Mouse (Mus musculus) liver, embryonic 11.5 days (tissue): ENCODE data around the gene Mis18a. TPM values are rescaled to one million over a fixed set of nuclear protein-coding genes. Genes with fewer than 3 reads are reported as not detected.

Source experiments
- ATAC-seq: fragments of 200-750 bp; cut with Nextera tagmentation; replicated peaks from 2 replicates; pipeline ENCODE4 v1.8.0; 2017; ENCODE audit warnings: moderate number of reproducible peaks, mild to moderate bottlenecking, moderate TSS enrichment, moderate library complexity; ENCODE audit not compliant: low FRiP score
- DNase-seq: peaks from one replicate; pipeline ENCODE4 v3.0.0-alpha.2; 2017; ENCODE audit warnings: low spot score
- H3K27ac ChIP-seq: fragments of 300-500 bp; sonication (generic); 2 replicates; pipeline ENCODE4 v1.5.1; 2014; ENCODE audit warnings: mild to moderate bottlenecking, low read depth, low read length, control low read depth
- H3K27me3 ChIP-seq: fragments of 300-500 bp; sonication (generic); replicated peaks from 2 replicates; pipeline ENCODE4 v1.6.1; 2014; ENCODE audit warnings: low read length, mixed read lengths; ENCODE audit not compliant: control insufficient read depth, insufficient read depth
- H3K36me3 ChIP-seq: fragments of 300-500 bp; sonication (generic); 2 replicates; pipeline ENCODE4 v1.6.1; 2014; ENCODE audit warnings: mild to moderate bottlenecking, low read length, moderate library complexity, mixed read lengths; ENCODE audit not compliant: control insufficient read depth, insufficient read depth
- H3K4me1 ChIP-seq: fragments of 300-500 bp; sonication (generic); replicated peaks from 2 replicates; pipeline ENCODE4 v1.6.1; 2014; ENCODE audit warnings: low read length, mixed read lengths; ENCODE audit not compliant: control insufficient read depth, insufficient read depth
- H3K4me2 ChIP-seq: fragments of 300-500 bp; sonication (generic); 2 replicates; pipeline ENCODE4 v1.6.1; 2014; ENCODE audit warnings: mild to moderate bottlenecking, control low read depth, moderate library complexity
- H3K4me3 ChIP-seq: fragments of 300-500 bp; sonication (generic); 2 replicates; pipeline ENCODE4 v1.5.1; 2014; ENCODE audit warnings: low read depth, low read length, control low read depth
- H3K9ac ChIP-seq: fragments of 300-500 bp; sonication (generic); 2 replicates; pipeline ENCODE4 v1.6.1; 2014; ENCODE audit warnings: low read depth, low read length, control low read depth
- H3K9me3 ChIP-seq: fragments of 300-500 bp; sonication (generic); 2 replicates; pipeline ENCODE4 v1.6.1; 2016; ENCODE audit warnings: low read length, inconsistent platforms, mixed read lengths; ENCODE audit not compliant: control insufficient read depth
- WGBS: fragments of 180-500 bp; shearing (Covaris S2); extraction: QIAGEN DNeasy Blood & Tissue Kit; methylation state at CpG from one replicate; pipeline ENCODE4 v1.1.7; 2014; 5-methylcytosine and 5-hydroxymethylcytosine counted together
- polyA plus RNA-seq: library from polyadenylated mRNA; unstranded; fragments of >200 nt; fragmentation: Nextera tagmentation; extraction: Ambion mirVana; gene quantifications from 2 replicates; pipeline ENCODE4 v1.2.1, GENCODE M21; 2014

The Mis18a gene
- polyA plus RNA-seq, 1 experiment from 2014 or later, result 78.1 TPM

DNA sequence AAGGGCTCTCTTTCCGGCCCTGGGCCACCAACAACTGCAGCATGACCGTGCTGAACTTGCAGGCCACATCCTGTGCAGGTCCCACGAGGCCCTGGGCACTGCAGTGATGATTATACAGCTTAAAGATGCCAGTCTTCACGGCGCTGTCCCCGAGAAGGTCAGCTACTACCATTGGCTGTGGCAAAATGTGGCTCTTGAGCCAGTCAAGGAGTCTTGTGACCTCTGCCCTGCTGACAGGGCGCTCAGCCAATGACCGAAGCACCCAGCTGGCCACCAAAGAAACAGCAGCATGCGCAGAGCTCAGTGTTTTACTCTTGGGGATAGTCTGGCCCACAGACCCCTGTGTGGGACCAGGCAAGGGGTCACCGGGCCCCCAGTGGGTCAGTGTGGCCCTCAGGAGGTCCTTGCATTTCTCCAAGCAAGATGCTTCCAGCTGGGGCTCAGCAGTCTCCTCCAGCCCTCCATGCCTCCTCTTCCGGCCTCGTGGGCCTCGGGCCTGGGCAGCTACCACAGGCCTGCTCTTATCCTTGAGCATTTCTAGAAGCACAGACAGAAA is 26.3 kb upstream of the Mis18a start:
- Histone ChIP-seq H3K4me2 (no peak overlapping the region), H3K9me3 (no peaks in the 10 kb centered on the region), H3K27ac (no peak overlapping the region), H3K4me3 (no peak overlapping the region), H3K9ac (no peak overlapping the region), H3K27me3 (no peaks in the 10 kb centered on the region), H3K36me3 (peaks cover 28% of the 10 kb centered on the region), H3K4me1 (peaks cover 18% of the 10 kb centered on the region)
- WGBS, result 90% methylated on average over 13 of the region's 13 CpGs
- ATAC-seq, result no peak
- DNase-seq, result no peak

DNA sequence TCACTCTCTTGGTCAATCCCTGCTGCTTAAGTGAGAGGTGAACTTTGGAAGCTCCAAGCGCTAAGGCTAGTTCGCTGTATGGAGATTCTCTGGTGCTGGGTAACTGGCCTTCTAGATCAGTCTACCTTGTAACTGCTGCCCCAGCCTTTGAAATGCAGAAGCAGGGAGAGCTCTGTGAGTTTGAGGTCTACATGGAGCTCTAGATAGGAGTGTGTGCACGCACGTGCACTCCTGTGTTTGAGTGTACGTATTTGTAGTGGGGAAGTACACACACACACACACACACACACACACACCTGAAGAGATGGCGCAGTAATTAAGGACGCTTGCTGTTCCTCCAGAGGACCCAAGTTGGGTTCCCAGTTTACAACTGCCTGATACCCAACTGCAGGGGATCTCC is 21.0 kb upstream of the Mis18a start:
- peaks cover 37% of the 10 kb centered on the region for H3K4me1 ChIP-seq

DNA sequence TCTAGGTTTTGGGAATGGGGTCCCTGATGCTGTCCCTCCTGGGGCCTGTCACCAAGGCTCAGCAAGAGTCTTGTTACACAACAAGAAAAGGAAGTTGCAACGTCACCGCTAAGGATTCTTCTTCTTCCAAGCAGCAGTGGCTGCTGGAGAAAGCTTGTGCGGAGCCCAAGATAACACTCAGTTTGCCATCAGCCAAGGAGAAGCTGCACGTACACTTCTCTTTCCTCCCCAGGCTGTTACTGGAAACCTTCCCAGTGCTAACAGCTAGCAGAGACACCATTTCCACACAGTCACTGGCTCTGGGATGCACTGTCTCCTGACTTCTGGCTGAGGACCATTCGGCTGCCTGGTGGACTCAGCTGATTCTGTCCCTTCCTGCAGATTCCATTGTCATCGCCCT is 19.9 kb upstream of the Mis18a start:
- Histone ChIP-seq H3K4me1 (peaks cover 41% of the 10 kb centered on the region), H3K27me3 (no peaks in the 10 kb centered on the region), H3K4me3 (no peak overlapping the region), H3K36me3 (peaks cover 13% of the 10 kb centered on the region), H3K27ac (peak overlapping the region; percentile 28; the same call in 1 of the 2 replicates), H3K4me2 (no peak overlapping the region; the same call in 1 of the 2 replicates), H3K9me3 (no peaks in the 10 kb centered on the region), H3K9ac (peak overlapping the region; percentile 20)
- WGBS, result 59% methylated on average over 6 of the region's 6 CpGs
- no peak for ATAC-seq
- DNase-seq, result no peak

More for the DNA sequence above, 21.0 kb upstream of the Mis18a start:
- Histone ChIP-seq H3K4me3 (no peak overlapping the region), H3K9me3 (no peaks in the 10 kb centered on the region), H3K36me3 (peaks cover 16% of the 10 kb centered on the region), H3K4me2 (no peak overlapping the region; the same call in 1 of the 2 replicates), H3K9ac (no peak overlapping the region), H3K27ac (no peak overlapping the region), H3K27me3 (no peaks in the 10 kb centered on the region)
- 86% methylated on average over 7 of the region's 7 CpGs for WGBS
- DNase-seq (no peak), ATAC-seq (no peak)

DNA sequence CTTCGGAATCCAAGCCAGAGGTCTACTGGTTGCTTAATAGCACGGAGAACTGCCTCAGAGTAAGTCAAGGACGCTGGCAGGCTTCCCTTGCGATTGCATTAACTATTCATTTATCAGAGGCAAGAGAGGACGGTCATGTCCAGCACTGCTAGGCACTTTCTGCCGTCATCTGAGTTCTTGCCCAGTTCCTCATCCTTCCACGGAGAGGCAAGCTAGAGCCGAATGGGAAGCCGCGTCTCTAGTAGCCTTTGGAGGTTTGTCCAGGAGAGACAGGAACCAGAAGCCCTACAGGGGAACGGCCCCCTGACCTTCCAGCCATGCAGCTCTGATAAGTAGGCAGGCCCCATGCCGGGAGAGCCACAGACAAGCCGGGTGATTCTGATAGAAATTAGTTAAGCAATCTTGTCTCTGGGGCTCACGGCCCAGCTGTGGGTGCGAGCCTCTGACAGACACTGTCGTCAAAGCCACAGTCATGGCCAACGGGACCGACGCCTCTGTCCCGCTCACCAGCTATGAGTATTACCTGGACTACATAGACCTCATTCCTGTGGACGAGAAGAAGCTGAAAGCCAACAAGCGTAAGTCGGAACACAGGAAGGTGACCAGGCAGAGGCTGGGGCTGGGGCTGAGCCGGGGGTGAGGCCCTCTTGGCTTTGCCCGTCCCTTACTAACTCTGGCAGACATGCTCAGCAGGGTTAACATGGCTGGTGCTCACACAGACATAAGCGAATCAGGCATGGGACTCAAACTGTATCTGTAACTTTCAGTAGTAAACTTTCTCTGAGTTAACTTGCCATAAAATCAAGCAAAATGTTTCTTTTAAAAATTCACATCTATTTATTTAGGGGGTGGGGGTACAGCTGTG is 11.1 kb upstream of the Mis18a start, which contains the start of gene Mrap:
TSS of gene Mrap (plus strand) at position 116 of the 865 bp plus-strand sequence.
- ATAC-seq (peak; percentile 89), DNase-seq (peak; percentile 63)
- Histone ChIP-seq H3K9ac (peak within 1 kb of the TSS; percentile 69), H3K27me3 (no peaks in the 10 kb centered on the region), H3K4me1 (peaks cover 30% of the 10 kb centered on the region), H3K27ac (peak within 1 kb of the TSS; percentile 91), H3K4me3 (peak within 1 kb of the TSS; percentile 56), H3K9me3 (no peaks in the 10 kb centered on the region), H3K36me3 (no peaks in the 10 kb centered on the region), H3K4me2 (peak within 1 kb of the TSS; percentile 63)
- 39% methylated on average over 26 of the region's 26 CpGs for WGBS

DNA sequence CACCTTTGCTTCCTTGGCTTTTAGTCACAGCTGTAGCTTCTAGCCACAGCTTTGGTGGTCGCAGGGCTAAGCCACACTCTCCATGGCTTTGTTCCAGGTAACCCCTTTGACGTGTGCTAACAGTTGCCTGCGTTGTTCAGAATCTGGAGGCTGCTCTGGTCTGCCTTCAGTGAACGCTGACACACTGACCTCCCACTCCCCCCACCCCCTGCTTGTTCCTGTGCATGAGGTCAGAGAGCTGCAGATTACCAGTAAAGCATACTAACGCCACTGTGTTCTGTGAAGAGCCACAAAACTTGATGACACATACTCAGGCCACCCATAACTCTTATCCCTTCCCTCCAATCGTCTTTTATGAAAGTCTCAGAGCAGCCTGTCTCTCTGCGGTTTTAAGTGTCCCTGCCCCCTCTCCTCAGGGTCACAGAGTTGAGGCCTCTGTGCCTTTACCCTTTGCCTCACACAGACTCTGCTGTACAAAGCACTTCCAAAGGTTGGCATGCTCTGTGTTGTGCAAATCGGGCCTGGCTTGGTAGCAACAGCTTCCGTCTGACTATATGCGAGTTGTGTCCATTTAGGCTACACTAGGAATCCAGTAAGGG is 9.6 kb upstream of the Mis18a start:
- H3K4me2 ChIP-seq, result no peak overlapping the region
- DNase-seq, result no peak
- peak overlapping the region; percentile 40; the same call in 1 of the 2 replicates for H3K27ac ChIP-seq
- H3K4me1 ChIP-seq, result peaks cover 21% of the 10 kb centered on the region
- H3K27me3 ChIP-seq, result no peaks in the 10 kb centered on the region
- 0 out of 2 replicates have a peak, but pooled peaks have one; percentile 6 for ATAC-seq
- WGBS, result 51% methylated on average over 10 of the region's 10 CpGs
- H3K9me3 ChIP-seq, result no peaks in the 10 kb centered on the region
- H3K36me3 ChIP-seq, result no peaks in the 10 kb centered on the region
- peak overlapping the region; percentile 15; the same call in 1 of the 2 replicates for H3K9ac ChIP-seq
- H3K4me3 ChIP-seq, result no peak overlapping the region

DNA sequence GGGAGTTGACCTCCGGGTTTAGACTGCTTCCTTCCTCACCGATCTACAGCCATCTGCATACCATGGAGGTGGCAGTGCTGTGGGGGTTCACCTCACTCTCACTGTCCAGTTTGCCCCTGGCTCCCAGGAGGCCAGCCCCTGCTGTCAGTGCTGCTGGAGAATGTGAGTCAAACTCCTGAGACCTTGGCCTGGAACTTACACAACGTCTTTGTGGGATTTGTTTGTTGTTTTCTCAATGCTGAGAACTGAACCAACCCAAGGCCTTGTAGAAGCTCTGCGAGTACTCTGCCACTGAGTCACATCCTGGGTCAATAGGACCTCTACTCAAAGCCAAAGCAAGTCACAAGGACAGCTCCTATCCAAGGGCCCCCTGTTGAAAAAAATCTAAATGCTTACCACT is 8.4 kb upstream of the Mis18a start:
- DNase-seq (no peak), ATAC-seq (no peak)
- no peak overlapping the region for H3K9ac ChIP-seq
- H3K4me2 ChIP-seq, result no peak overlapping the region
- H3K4me1 ChIP-seq, result peaks cover 14% of the 10 kb centered on the region
- H3K27ac ChIP-seq, result no peak overlapping the region
- no peaks in the 10 kb centered on the region for H3K27me3 ChIP-seq
- H3K36me3 ChIP-seq, result no peaks in the 10 kb centered on the region
- no peak overlapping the region for H3K4me3 ChIP-seq
- WGBS, result 63% methylated on average over 4 of the region's 4 CpGs
- peaks cover 2% of the 10 kb centered on the region; the same call in 1 of the 2 replicates for H3K9me3 ChIP-seq

DNA sequence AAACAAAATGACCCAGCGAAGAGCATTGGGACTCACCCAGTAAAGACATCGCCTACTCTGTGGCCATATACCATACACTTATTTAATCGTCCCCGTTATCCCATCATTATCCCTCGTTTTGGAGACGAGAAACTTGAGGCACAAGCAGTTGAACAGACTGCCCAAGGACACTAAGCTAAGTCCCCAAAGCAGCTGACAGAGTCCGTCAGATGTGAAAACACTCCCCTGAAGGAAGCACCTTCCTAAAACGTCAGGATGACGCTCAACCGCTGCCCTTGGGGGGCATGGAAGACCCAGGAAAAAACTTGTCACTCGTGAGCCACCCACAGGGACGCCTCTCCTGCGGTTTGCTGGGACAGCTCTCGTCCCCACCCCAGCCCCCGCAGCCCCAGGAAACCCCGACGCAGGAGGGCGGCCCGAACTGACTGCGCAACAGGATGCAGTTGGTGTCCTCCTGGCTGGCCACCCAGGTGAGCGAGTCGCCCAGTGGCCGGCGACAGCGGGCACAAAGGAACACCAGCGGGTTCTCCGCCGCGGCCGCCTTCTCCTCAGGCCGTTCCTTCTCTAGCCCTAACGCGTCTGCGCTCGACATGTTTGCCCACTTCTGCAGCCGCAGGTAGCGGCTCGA is 490 bp downstream of the Mis18a start:
- H3K4me1 ChIP-seq, result peaks cover 9% of the 10 kb centered on the region
- peaks cover 2% of the 10 kb centered on the region; the same call in 1 of the 2 replicates for H3K9me3 ChIP-seq
- H3K27me3 ChIP-seq, result no peaks in the 10 kb centered on the region
- whole genome bisulfite sequencing, result 5% methylated on average over 38 of the region's 38 CpGs
- no peak for DNase-seq
- peak overlapping the region; percentile 98 for H3K4me3 ChIP-seq
- H3K36me3 ChIP-seq, result peaks cover 4% of the 10 kb centered on the region; the same call in 1 of the 2 replicates
- H3K27ac ChIP-seq, result peak overlapping the region; percentile 54; the same call in 1 of the 2 replicates
- peak overlapping the region; percentile 93 for H3K4me2 ChIP-seq
- peak overlapping the region; percentile 91 for H3K9ac ChIP-seq
- ATAC-seq, result peak; percentile 54

DNA sequence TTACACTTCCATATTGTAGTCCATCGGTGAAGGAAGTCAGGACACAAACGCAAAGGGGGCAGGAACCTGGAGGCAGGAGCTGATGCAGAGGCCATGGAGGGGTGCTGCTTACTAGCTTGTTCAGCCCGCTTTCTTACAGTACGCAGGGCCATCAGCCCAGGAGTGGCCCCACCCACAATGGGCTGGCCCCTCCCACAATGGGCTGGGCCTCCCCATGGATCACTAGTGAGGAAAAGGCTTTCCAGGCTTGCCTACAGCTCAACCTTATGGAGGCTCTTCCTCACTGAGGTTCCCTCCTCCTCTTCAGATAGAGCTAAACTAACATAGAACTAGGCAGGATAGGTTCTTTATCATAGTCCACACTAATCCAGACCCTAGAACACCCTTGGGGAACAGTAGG is 3.2 kb downstream of the Mis18a start:
- H3K27me3 ChIP-seq, result no peaks in the 10 kb centered on the region
- no peak overlapping the region for H3K4me3 ChIP-seq
- H3K4me2 ChIP-seq, result no peak overlapping the region
- no peak overlapping the region for H3K9ac ChIP-seq
- 91% methylated on average over 4 of the region's 4 CpGs for WGBS
- no peak for ATAC-seq
- H3K36me3 ChIP-seq, result peaks cover 19% of the 10 kb centered on the region; the same call in 1 of the 2 replicates
- H3K27ac ChIP-seq, result no peak overlapping the region
- H3K4me1 ChIP-seq, result peaks cover 9% of the 10 kb centered on the region
- no peak for DNase-seq
- H3K9me3 ChIP-seq, result no peaks in the 10 kb centered on the region
